Mouse (Mus musculus) c-Kit-positive CD71-positive TER-119-negative erythroid progenitor cells, embryonic 14.5 days (primary cell): ENCODE results near the gene Chst3.
"Not testable (repeated sequence)": the region's sequence is repeated elsewhere in the genome, so short reads cannot be mapped to it uniquely, and the experiment has no call there.

Experiments used
- DNase-seq: peaks from one replicate; pipeline ENCODE4 v3.0.0-alpha.2; 2013; ENCODE audit warnings: low read depth

Gene Chst3

DNA sequence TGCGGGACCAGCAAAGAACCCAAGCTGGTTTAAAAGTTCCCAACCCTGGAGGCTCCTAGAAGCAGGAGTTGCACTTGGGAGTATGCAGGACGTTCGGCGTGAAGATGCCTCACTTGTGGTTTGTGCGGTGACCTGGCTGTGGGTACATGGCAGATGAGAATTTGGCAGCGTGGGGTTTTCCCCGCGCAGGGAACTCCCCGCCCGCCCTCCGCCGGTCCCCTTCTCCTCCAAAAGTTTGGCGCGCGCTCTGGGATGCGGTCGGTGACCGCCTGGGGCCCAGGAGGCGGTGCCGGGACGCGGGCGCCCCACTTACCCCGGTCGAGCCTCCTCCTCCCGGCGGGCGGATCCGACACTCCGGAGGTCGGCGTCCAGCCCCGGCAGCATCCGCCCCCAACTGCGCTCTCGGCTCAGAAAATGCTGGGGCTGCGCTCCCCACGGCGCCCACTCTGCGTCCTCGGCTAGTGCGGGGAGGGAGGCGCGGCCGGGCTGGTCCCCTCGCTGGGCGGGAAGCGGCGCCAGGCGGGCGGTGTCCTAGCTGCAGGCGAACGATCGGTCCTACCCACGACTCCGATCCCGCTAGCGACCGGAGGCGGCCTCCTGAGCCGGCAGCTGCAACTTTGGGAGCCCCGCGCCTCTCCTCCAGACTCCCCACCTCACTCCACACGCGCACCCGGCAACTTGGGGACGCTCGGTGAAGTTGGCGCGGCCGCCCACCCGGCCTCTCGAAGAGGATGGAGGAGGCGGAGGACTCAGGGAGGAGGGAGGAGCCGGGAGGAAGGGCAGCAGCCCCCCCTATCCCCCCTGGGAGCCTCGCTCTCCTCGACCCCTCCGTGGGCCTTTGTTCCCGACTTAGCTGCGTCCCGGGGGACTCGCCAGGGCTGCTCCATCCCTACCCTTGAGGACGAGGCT lies at the start of gene Chst3:
Chst3 (minus strand) TSS at position 670 of the 909 bp plus-strand sequence.
- DNase-seq: no peak

GRCm38 (mm10) chr10:60268738-60269137 lies 49.7 kb upstream of the Chst3 start:
- DNase-seq: no peak

DNA sequence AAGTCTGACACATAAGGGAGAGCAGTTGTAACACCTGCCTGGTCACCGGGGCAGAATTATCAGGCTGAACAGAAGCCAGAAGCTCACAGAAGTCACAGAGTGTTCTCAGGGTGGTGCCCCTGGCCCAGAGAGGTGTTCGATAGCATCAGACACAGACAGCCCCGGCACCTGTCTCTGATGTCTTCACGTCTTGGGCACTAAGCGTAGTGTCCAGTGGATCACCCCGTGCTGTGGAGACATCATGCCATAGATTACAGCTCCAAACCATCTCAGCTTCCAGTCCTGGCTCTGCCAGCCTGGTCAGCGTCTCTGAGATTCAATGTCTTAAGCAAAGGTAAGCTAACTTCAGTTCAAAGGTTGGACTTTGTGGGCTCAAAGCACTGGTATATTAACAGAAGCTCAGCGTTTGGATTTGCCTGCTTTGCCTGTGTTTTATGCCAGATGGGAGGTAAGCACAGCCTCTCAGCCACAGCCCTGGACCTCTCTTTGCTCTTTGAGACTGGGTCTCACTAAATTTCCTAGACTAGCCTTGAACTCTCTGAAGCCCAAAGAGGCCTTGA lies 47.9 kb upstream of the Chst3 start:
- DNase-seq: no peak

GRCm38 (mm10) chr10:60265252-60265651 lies 46.2 kb upstream of the Chst3 start:
- no peak for DNase-seq

- no peak for DNase-seq
Observed at GRCm38 (mm10) chr10:60263351-60263750, 44.3 kb upstream of the Chst3 start.

DNA sequence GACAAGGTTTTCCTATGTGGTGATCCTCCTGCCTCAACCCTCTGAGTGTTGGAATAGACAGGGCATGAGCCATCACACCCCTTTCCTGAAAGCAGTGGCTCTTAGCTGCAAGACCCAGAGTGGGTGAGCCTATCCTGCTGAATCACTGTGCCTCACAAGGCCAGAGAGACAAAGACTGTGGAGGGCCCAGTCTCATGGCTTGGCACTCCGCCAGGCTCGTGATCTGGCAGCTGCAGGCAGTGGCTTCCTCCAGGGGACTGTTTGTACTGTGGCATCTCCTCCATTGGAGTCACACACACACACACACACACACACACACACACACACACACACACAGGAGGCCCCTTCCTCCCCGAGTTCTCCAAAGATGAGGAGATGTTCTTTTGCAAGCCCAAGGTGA lies 43.3 kb upstream of the Chst3 start:
- DNase-seq: no peak

DNA sequence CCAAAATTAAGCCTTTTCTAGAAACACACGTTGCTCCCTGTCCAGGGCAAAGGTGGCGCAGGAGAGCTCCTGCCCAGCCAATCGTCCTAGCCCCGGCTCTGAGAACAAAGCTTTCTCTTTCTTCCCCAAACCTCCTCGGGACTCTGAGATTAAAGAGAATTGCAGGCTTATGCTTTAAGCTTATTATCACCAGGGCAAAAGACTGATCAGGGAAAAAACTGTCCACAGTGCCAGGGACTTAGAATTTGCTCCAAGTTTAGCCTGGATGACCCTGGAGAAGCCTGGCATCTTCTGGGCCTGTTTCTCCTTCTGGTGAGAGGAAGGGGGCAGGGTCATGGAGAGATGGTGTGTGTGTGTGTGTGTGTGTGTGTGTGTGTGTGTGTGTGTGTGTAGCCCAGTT lies 42.5 kb upstream of the Chst3 start:
- no peak for DNase-seq

GRCm38 (mm10) chr10:60260557-60261294 lies 41.7 kb upstream of the Chst3 start:
- DNase-seq: no peak

- no peak for DNase-seq
Observed at GRCm38 (mm10) chr10:60257261-60257825, 38.3 kb upstream of the Chst3 start.

DNA sequence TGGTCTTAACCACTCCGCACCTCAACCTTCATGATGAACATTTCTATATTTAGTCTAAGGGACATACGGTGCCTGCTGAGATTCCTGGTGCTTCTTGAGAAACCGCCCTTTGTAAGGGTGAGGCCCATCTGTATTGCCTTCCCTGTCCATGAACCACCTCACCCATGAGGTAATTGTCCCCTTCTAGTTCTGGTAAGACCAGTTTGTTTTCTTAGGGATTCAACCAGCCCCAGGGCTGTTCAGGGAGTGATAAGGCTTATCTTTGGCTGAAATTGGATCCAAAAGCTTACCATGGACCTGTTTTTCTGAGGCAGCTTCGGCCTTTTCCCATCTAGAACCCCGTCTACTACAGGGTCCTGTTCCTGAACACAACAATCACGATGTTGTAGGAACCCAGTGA lies 37.0 kb upstream of the Chst3 start:
- DNase-seq: no peak

- DNase-seq: no peak
Observed at GRCm38 (mm10) chr10:60252606-60253005, 33.5 kb upstream of the Chst3 start.

DNA sequence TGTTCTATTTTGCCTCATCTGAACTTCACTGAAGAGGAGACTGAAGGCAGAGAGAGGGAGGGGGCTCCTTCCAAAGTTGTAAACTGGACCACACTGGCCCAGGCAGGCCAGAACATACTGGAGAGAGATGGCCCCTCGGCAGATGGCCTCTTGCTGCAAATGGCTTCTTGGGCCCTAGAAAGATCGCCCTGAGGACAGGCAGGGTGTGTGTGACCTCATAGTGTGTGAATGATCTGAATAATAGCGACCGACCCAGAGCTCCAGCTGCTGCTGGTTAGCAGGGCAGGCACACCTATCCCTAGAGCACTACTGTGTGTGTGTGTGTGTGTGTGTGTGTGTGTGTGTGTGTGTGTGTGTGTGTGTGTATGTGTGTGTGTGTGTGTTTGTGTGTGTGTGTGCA lies 33.1 kb upstream of the Chst3 start:
- no peak for DNase-seq

DNA sequence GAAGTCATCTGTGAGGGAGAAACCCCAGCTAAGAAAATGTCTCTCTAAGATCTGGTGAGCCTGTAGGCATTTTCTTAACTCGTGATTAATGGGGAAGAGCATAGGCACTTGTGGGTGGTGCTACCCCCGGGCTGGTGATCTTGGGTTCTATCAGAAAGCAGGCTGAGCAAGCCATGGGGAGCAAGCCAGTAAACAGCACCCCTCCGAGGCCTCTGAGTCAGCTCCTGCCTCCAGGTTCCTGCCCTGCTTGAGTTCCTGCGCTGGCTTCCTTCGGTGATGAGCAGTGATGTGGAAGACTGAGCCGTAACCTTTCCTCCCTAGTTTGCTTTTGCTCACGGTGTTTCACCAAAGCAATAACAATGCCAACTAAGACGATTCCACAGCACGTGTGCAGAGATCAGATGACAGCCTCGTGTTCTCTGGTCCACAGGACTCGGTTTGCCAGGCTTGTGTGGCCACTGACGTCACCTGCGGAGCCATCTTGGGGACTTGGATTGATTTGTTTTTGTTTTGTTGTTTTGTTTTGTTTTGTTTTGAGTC lies 31.4 kb upstream of the Chst3 start:
- DNase-seq: no peak

DNA sequence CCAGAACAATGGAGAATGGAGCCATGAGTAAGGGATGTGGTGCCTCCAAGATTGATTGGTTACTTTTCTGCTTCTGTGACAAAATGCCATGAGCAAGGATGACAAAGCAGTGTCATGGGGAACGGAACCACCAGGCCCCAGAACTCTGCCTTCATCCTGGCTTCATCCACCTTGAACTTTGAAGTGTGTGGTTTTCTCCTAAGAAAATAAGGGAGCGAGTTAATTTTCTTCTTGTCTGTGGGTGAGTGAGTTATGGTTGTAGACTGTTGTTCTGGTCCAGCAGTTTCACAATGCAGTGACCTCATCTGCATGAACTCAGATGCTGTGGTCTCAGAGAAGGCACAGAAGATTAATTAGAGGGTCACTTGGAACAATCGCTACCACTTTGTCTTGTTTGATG lies 29.3 kb upstream of the Chst3 start:
- DNase-seq: not testable (repeated sequence)

DNA sequence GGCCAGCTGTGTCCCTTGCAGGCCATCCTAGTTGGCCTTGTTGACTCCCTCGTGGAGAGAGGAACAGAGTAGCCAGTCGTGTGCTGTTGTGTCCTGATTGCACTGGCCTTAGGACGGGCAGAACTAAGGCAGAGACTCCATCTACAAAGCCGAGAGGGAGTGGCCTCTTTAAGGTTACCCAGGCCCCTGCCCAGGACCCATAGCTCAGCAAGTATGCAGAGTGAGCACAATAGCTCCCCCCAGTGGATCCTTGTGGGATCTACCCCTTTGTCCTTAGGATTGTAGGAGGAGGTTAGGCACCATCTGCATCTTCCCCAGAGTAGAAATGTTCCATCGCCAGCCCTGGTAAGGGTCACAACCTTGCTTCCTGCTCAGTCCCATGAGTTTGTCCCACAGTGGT lies 27.5 kb upstream of the Chst3 start:
- DNase-seq: peak; percentile 61

GRCm38 (mm10) chr10:60245635-60246034 lies 26.6 kb upstream of the Chst3 start:
- no peak for DNase-seq

DNA sequence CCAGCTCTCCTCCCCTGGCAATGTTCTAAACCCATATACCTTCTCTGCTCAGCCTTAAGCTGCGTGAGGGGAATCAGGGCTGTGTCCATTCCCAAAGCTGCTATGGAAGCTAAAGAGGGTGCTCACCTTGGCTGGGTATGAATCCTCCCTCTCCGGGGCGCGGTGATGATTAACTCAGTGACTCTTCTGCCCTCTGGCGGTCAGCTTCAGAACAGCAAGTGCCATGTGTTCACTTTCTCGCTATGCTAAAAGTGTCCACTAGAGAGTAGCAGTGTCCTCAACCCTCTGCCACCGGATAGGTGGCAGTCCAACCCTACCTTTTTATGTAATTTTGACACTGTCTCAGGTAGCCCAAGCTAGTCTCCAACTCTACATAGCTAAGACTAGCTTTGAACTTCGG lies 26.0 kb upstream of the Chst3 start:
- peak; percentile 86 for DNase-seq

- no peak for DNase-seq
Observed at GRCm38 (mm10) chr10:60243941-60244340, 24.9 kb upstream of the Chst3 start.

- DNase-seq: no peak
Observed at GRCm38 (mm10) chr10:60240416-60240815, 21.4 kb upstream of the Chst3 start.

- peak; percentile 22 for DNase-seq
Observed at GRCm38 (mm10) chr10:60237475-60238154, 18.6 kb upstream of the Chst3 start.

DNA sequence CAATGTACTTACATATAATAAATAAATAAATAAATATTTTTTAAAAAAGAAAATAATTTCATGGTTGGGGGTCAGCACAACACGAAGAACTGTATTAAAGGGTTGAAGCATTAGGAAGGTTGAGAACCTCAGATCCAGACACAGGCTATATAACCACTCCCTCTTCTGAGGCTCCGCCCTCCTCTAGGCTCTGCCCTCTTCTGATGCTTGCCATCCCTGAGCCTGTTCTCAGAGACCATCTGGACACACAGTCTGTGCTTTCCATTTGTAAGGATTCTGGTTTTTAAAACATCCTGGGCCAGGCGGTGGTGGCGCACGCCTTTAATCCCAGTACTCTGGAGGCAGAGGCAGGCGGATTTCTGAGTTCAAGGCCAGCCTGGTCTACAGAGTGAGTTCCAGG lies 16.8 kb upstream of the Chst3 start:
- not testable (repeated sequence) for DNase-seq

DNA sequence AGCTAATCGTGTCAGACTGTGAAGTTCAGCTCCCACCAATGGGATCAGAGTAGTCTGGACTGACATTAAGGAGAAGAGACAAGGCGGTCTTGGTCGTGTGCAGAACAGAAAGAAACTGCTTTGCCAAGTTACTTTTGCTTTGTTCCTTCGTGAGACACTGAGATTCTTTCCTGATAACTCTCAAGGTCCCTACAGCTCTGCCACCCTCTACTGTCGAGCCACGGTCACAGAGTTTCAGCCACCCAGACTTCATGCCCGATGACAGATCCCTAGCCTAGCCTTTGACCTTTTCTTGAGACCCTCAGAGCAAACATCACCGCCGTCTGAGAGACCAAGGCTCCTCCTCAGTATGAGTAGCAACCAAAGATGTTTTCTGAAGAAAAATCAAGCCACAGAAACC lies 14.9 kb upstream of the Chst3 start:
- DNase-seq: no peak
